8 mouse cellular contexts compared by ENCODE assay signal in genomic region chr9:50845081-50845480, GRCm38 (mm10). TPM values are rescaled to one million over a fixed set of nuclear protein-coding genes. Genes with fewer than 3 reads are reported as not detected.
DNase-seq lines count a peak whose midpoint lies in the region; ATAC-seq and TF ChIP-seq lines count a peak whose summit lies in the region.

Gene Ppp2r1b (plus strand): TSS chr9:50845301.

- H3K9me3 ChIP-seq in lung, embryonic 15.5 days = no peaks in the 10 kb centered on the region
- H3K9me3 ChIP-seq in limb, embryonic 14.5 days (ENCODE audit: control insufficient read depth, low read length) = no peaks in the 10 kb centered on the region
- no peaks in the 10 kb centered on the region for H3K9me3 ChIP-seq in stomach, embryonic 16.5 days (replicated peaks; ENCODE audit: control insufficient read depth, low read length)

- no peak within 1 kb of the TSS for H3K4me3 ChIP-seq in lung, embryonic 15.5 days
- no peak within 1 kb of the TSS for H3K4me3 ChIP-seq in cortical plate, adult 2 months (ENCODE audit: insufficient read depth, low read length)
- H3K4me3 ChIP-seq in limb, embryonic 14.5 days (replicated peaks; ENCODE audit: low read length) = no peak within 1 kb of the TSS
- no peak within 1 kb of the TSS for H3K4me3 ChIP-seq in stomach, embryonic 16.5 days (replicated peaks; ENCODE audit: low read length)

- DNase-seq in lung, postnatal 36 days = no peak
- no peak for DNase-seq in heart, postnatal 4 days
- DNase-seq in limb, embryonic 14.5 days (ENCODE audit: low spot score) = no peak
- DNase-seq in ovary, postnatal 14 days (ENCODE audit: low spot score) = no peak
- DNase-seq in lung, postnatal 4 days = no peak

- WGBS in lung, embryonic 15.5 days = 91% methylated on average over 3 of the region's 3 CpGs
- WGBS in limb, embryonic 14.5 days = 95% methylated on average over 3 of the region's 3 CpGs
- 90% methylated on average over 3 of the region's 3 CpGs for WGBS in stomach, embryonic 16.5 days

- TF ChIP-seq CTCF in cortical plate, adult 2 months (IDR thresholded peaks at IDR 0.05; ENCODE audit: extremely low read depth, insufficient read depth, low read length) = no peak

- peaks cover 24% of the 10 kb centered on the region for H3K4me1 ChIP-seq in lung, embryonic 15.5 days
- H3K4me1 ChIP-seq in cortical plate, adult 2 months (ENCODE audit: control insufficient read depth, insufficient read depth, low read length) = peaks cover 2% of the 10 kb centered on the region; the same call in 1 of the 2 replicates
- H3K4me1 ChIP-seq in limb, embryonic 14.5 days (ENCODE audit: control insufficient read depth, insufficient read depth, low read length) = peaks cover 6% of the 10 kb centered on the region; the same call in 1 of the 2 replicates
- peaks cover 13% of the 10 kb centered on the region for H3K4me1 ChIP-seq in stomach, embryonic 16.5 days (ENCODE audit: control insufficient read depth, insufficient read depth, low read length)

- no peak within 1 kb of the TSS for H3K4me2 ChIP-seq in lung, embryonic 15.5 days
- no peak within 1 kb of the TSS for H3K4me2 ChIP-seq in limb, embryonic 14.5 days (replicated peaks; ENCODE audit: low read depth, low read length, severe bottlenecking)
- no peak within 1 kb of the TSS for H3K4me2 ChIP-seq in stomach, embryonic 16.5 days (ENCODE audit: low read depth, low read length)

- H3K27me3 ChIP-seq in lung, embryonic 15.5 days = no peaks in the 10 kb centered on the region
- no peaks in the 10 kb centered on the region for H3K27me3 ChIP-seq in limb, embryonic 14.5 days (ENCODE audit: control insufficient read depth, insufficient read depth, low read length)
- no peaks in the 10 kb centered on the region for H3K27me3 ChIP-seq in stomach, embryonic 16.5 days (ENCODE audit: control insufficient read depth, insufficient read depth, low read length)

- H3K36me3 ChIP-seq in lung, embryonic 15.5 days = no peaks in the 10 kb centered on the region; the same call in 1 of the 2 replicates
- H3K36me3 ChIP-seq in limb, embryonic 14.5 days (ENCODE audit: control insufficient read depth, insufficient read depth, low read length) = peaks cover 9% of the 10 kb centered on the region
- peaks cover 6% of the 10 kb centered on the region; the same call in 1 of the 2 replicates for H3K36me3 ChIP-seq in stomach, embryonic 16.5 days (ENCODE audit: control insufficient read depth, insufficient read depth, low read length)

- H3K9ac ChIP-seq in lung, embryonic 15.5 days = no peak within 1 kb of the TSS
- no peak within 1 kb of the TSS for H3K9ac ChIP-seq in limb, embryonic 14.5 days (ENCODE audit: low read depth, low read length, severe bottlenecking)
- H3K9ac ChIP-seq in stomach, embryonic 16.5 days (ENCODE audit: low read length) = no peak within 1 kb of the TSS

- ATAC-seq in lung, embryonic 15.5 days (ENCODE audit: borderline replicate concordance, extremely low read depth, low FRiP score, low TSS enrichment) = no peak
- no peak for ATAC-seq in limb, embryonic 14.5 days (ENCODE audit: low FRiP score, low read depth)
- no peak for ATAC-seq in stomach, embryonic 16.5 days (ENCODE audit: insufficient read depth, low FRiP score)

- no peak for TF ChIP-seq POLR2A in cortical plate, adult 2 months (IDR thresholded peaks at IDR 0.05; ENCODE audit: extremely low read depth, insufficient read depth, low read length)
- TF ChIP-seq POLR2A in limb, embryonic 14.5 days (IDR thresholded peaks at IDR 0.05; ENCODE audit: borderline replicate concordance, extremely low read depth, insufficient read depth, insufficient read length) = no peak

- no peak within 1 kb of the TSS for H3K27ac ChIP-seq in lung, embryonic 15.5 days
- no peak within 1 kb of the TSS for H3K27ac ChIP-seq in cortical plate, adult 2 months (ENCODE audit: insufficient read depth, low read length)
- no peak within 1 kb of the TSS for H3K27ac ChIP-seq in limb, embryonic 14.5 days (replicated peaks; ENCODE audit: low read depth, low read length)
- no peak within 1 kb of the TSS for H3K27ac ChIP-seq in stomach, embryonic 16.5 days (ENCODE audit: low read length)

RNA-seq across cellular contexts. Expression of gene Ppp2r1b, which starts in this region (rescaled TPM):
- polyA plus RNA-seq in lung, embryonic 15.5 days (2015; fragmentation: Nextera tagmentation; extraction: Ambion mirVana) = 62.1 and 66.1 TPM in 2 replicates
- polyA plus RNA-seq in cortical plate, adult 2 months (2012; rRNA removed) = 13.2 and 14.9 TPM in 2 replicates
- 10 to 100 TPM; 24.0 to 29.8 TPM for total RNA-seq in heart, postnatal 4 days (2021)
- polyA plus RNA-seq in limb, embryonic 14.5 days (2012; rRNA removed) = 25.2 and 27.3 TPM in 2 replicates
- polyA plus RNA-seq in limb, embryonic 14.5 days (2014; fragmentation: Nextera tagmentation; extraction: Ambion mirVana) = 51.0 and 53.8 TPM in 2 replicates
- polyA plus RNA-seq in stomach, embryonic 16.5 days (2015; fragmentation: Nextera tagmentation; extraction: Ambion mirVana) = 79.3 and 87.5 TPM in 2 replicates
